Mouse (Mus musculus): ENCODE measurements around the gene Scfd1.

- TF ChIP-seq CTCF (IDR thresholded peaks at IDR 0.05; ENCODE audit: borderline replicate concordance, insufficient read depth, low read depth, low read length), result no peak
- no peak for TF ChIP-seq POLR2A (IDR thresholded peaks at IDR 0.05; ENCODE audit: borderline replicate concordance, insufficient read depth, low read length)
These were observed 114.7 kb downstream of the Scfd1 start for GRCm38 (mm10) chr12:51492040-51492439.

Data from cerebellum, adult 2 months (tissue).